Mouse (Mus musculus): Measurements from ENCODE around the gene Grik4.
"Not testable (repeated sequence)": the region's sequence is repeated elsewhere in the genome, so short reads cannot be mapped to it uniquely, and the experiment has no call there.

Grik4 gene

GRCm38 (mm10) chr9:42797276-42797675 is 147.0 kb downstream of the Grik4 start:
- DNase-seq (ENCODE audit: low spot score in 2 of 2), result no peak

- DNase-seq (ENCODE audit: low spot score in 2 of 2), result no peak
Observed at GRCm38 (mm10) chr9:42795881-42796280, 148.4 kb downstream of the Grik4 start.

- DNase-seq (ENCODE audit: low spot score in 2 of 2), result no peak
Observed at GRCm38 (mm10) chr9:42794006-42794405, 150.3 kb downstream of the Grik4 start.

- no peak for DNase-seq (ENCODE audit: low spot score in 2 of 2)
Observed at GRCm38 (mm10) chr9:42793581-42793980, 150.7 kb downstream of the Grik4 start.

GRCm38 (mm10) chr9:42792381-42792780 is 151.9 kb downstream of the Grik4 start:
- no peak for DNase-seq (ENCODE audit: low spot score in 2 of 2)

GRCm38 (mm10) chr9:42791779-42792178 is 152.5 kb downstream of the Grik4 start:
- DNase-seq (ENCODE audit: low spot score in 2 of 2), result no peak

GRCm38 (mm10) chr9:42791346-42791745 is 152.9 kb downstream of the Grik4 start:
- DNase-seq (ENCODE audit: low spot score in 2 of 2), result no peak

- no peak for DNase-seq (ENCODE audit: low spot score in 2 of 2)
Observed at GRCm38 (mm10) chr9:42788471-42788870, 155.8 kb downstream of the Grik4 start.

- DNase-seq (ENCODE audit: low spot score in 2 of 2), result no peak
Observed at GRCm38 (mm10) chr9:42786882-42787281, 157.4 kb downstream of the Grik4 start.

- no peak for DNase-seq (ENCODE audit: low spot score in 2 of 2)
Observed at GRCm38 (mm10) chr9:42786286-42786685, 158.0 kb downstream of the Grik4 start.

GRCm38 (mm10) chr9:42785173-42785830 is 159.0 kb downstream of the Grik4 start:
- no peak for DNase-seq (ENCODE audit: low spot score in 2 of 2)

- DNase-seq (ENCODE audit: low spot score in 2 of 2), result no peak
Observed at GRCm38 (mm10) chr9:42783248-42783903, 160.9 kb downstream of the Grik4 start.

GRCm38 (mm10) chr9:42778471-42779263 is 165.6 kb downstream of the Grik4 start:
- not testable (repeated sequence) for DNase-seq (ENCODE audit: low spot score in 2 of 2)

- no peak for DNase-seq (ENCODE audit: low spot score in 2 of 2)
Observed at GRCm38 (mm10) chr9:42777913-42778312, 166.4 kb downstream of the Grik4 start.

GRCm38 (mm10) chr9:42776804-42777203 is 167.5 kb downstream of the Grik4 start:
- no peak for DNase-seq (ENCODE audit: low spot score in 2 of 2)

GRCm38 (mm10) chr9:42764823-42765560 is 179.3 kb downstream of the Grik4 start:
- no peak for DNase-seq (ENCODE audit: low spot score in 2 of 2)

GRCm38 (mm10) chr9:42758682-42759205 is 185.5 kb downstream of the Grik4 start:
- no peak for DNase-seq (ENCODE audit: low spot score in 2 of 2)

GRCm38 (mm10) chr9:42757012-42757640 is 187.2 kb downstream of the Grik4 start:
- DNase-seq (ENCODE audit: low spot score in 2 of 2), result no peak

GRCm38 (mm10) chr9:42754699-42755098 is 189.6 kb downstream of the Grik4 start:
- DNase-seq (ENCODE audit: low spot score in 2 of 2), result no peak

GRCm38 (mm10) chr9:42751160-42751559 is 193.1 kb downstream of the Grik4 start:
- no peak for DNase-seq (ENCODE audit: low spot score in 2 of 2)

GRCm38 (mm10) chr9:42750176-42750575 is 194.1 kb downstream of the Grik4 start:
- no peak for DNase-seq (ENCODE audit: low spot score in 2 of 2)
